Mouse (Mus musculus) urinary bladder, postnatal 10 days (tissue): ENCODE measurements at regions not wholly inside any gene's neighbourhood (a gene's known extent, or its start where the extent isn't known, plus 50 kb on each side); places are given as distances from the start of the nearest gene placed in this dataset.
"Not testable (repeated sequence)": the region's sequence is repeated elsewhere in the genome, so short reads cannot be mapped to it uniquely, and the experiment has no call there.

ENCODE experiments used
- DNase-seq: peaks from one replicate; pipeline ENCODE4 v3.0.0; 2022; ENCODE audit warnings: low spot score

- DNase-seq = no peak
Measured at GRCm38 (mm10) chr10:96253671-96254070, 117.3 kb downstream of the Gm5426 start.

- no peak for DNase-seq
Measured at GRCm38 (mm10) chr10:96254250-96254862, 118.0 kb downstream of the Gm5426 start.

DNA sequence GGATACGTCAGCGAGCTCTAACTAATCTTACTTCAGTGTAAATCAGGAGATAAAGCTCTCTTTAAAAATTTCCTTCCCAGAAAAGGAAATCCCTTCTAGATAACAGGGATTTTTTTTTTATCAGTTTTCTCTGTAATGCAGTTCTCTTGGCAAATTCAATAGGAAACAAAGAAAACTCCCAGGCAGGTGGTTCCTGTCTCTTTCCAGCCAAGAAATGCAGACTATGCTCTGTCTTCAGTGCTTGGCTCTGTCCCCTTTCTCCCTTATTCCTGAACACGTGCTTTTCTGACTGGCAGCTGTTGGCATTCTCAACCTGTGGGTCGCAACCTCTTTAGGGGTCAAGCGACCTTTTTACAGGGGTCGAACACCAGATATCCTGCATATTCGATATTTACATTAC lies 121.5 kb downstream of the Gm5426 start:
- no peak for DNase-seq

DNA sequence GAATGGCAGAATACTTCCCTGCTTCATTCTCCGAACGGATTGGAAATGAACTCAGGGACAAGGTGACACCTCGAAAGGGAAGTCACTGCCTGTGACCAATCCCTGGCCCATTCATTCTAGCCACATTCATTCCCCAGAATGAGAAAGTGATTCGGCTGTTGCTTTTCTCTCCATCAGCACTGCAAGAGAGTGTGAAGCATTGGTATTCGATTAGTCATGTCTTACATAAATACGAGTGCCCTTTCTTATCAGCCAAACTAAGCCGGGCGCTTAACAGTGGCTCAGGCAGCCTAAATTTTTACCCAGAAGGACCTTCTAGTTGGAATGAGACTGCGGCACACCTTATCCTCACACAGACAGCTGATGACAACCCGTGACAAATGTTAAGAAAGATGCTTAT lies 122.8 kb downstream of the Gm5426 start:
- no peak for DNase-seq

GRCm38 (mm10) chr10:96259648-96260047 lies 123.2 kb downstream of the Gm5426 start:
- DNase-seq = no peak

DNA sequence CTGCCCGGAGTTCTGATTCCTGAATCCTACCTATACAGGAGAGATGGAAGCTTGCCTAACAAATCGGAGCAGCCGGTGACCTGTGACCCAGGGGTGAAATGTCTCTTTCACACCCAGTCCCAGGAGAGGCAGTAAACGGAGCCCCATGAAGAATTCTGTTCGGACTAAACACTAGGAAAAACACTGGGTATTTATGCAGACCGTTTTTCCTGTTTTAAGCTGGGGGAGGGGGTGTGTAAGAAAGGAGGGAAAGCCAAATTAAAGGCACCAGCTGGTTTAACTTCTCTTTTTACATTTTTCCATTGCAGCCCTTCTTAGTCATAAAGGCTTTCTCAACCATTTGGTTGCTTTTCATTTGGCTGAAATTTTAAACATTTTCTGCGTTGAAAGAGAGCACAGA lies 127.1 kb downstream of the Gm5426 start:
- DNase-seq = no peak

GRCm38 (mm10) chr10:96264433-96264832 lies 128.0 kb downstream of the Gm5426 start:
- no peak for DNase-seq

DNA sequence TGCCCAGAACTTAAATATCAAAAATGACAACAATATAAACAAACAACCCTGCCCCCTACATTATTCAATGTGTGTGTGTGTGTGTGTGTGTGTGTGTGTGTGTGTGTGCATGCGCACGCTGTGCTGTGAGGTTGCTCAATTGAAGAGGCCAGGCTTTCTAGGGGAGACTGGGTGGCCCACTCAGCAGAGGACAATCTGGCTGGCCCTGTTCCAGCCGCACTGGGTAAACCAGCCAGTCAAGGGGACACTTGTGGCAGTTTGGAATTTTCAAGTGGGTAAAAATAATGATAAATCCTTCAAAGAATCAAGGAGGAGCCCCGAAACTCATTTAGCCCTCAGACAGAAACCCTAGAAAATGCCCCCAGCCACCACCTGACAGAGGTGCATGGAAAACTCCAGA lies 128.5 kb downstream of the Gm5426 start:
- no peak for DNase-seq

DNA sequence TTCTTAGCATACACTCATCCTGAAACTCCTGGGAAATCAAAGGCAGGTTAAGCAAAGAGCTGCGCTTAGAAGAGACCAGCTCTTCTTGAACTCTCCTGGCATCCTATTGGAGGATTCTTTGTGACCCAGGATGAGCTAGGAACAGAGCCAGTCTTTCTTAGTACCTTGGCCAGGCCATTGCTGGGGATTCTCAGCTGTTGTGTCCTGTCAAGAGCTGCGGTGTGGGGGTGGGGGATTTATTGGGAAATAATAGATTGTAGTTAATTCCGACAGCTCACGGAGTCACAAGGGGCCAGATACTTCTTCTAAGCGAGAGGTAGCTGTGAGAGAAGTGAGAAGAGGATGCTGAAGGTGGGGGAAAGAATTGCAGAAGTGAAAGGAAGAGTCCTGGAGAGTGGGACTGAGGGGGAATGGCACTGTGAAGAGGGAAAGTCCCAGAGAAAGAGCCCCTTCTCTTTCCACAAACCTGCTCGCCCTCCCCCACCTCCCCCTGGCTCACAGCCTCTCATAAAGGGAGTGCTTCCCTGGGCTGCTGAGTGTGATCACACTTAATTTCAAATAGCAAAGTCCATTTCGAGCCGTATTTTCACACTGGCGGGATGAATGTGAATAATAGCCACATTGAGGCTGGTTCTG lies 129.8 kb downstream of the Gm5426 start:
- no peak for DNase-seq

DNA sequence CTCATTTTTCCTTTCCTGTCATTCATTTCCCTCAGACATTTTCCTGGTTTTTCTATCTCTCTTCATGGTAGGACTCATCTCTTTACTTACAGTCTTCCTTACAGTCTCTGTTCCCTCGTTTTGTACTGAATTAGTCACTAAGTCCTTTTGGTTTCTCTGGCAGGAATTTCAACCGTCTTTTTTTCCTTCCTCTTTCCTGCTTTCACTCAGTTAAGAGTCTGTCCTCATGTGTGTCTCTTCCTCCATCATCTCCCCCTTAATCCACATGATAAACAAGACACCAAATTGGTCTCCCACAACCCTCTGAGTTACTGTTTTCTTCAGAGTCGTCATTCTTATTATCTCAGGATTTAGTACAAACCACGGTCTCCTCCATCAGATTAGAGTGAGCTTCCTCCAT lies 131.2 kb downstream of the Gm5426 start:
- no peak for DNase-seq

GRCm38 (mm10) chr10:96273607-96274365 lies 137.4 kb downstream of the Gm5426 start:
- DNase-seq = no peak

GRCm38 (mm10) chr10:96280149-96280548 lies 143.7 kb downstream of the Gm5426 start:
- no peak for DNase-seq

GRCm38 (mm10) chr10:96285407-96286093 lies 149.1 kb downstream of the Gm5426 start:
- no peak for DNase-seq

DNA sequence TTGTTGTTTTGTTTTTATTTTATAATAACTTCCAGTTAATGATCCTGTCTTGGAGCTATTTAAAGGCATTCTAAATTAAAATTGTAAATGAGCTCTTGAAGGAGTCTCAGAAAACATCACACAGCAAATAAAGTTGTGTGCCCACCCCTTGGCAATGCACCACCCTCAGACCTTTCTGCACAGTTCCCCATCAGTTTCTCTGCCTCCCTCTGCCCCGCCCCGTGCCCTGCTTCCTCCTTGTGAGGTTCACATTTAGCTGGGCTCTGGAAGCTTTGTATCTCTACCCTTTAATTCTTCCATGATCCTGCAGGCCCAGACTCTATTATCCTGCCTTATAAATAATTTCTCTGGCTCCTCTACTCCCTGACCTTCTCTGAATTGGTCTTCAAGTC lies 149.7 kb downstream of the Gm5426 start:
- DNase-seq = no peak

GRCm38 (mm10) chr10:96289005-96289404 lies 152.6 kb downstream of the Gm5426 start:
- not testable (repeated sequence) for DNase-seq

GRCm38 (mm10) chr10:96293622-96294021 lies 157.2 kb downstream of the Gm5426 start:
- DNase-seq = no peak

- no peak for DNase-seq
Measured at GRCm38 (mm10) chr10:96294666-96295065, 158.3 kb downstream of the Gm5426 start.

GRCm38 (mm10) chr10:96297658-96298057 lies 161.3 kb downstream of the Gm5426 start:
- no peak for DNase-seq

DNA sequence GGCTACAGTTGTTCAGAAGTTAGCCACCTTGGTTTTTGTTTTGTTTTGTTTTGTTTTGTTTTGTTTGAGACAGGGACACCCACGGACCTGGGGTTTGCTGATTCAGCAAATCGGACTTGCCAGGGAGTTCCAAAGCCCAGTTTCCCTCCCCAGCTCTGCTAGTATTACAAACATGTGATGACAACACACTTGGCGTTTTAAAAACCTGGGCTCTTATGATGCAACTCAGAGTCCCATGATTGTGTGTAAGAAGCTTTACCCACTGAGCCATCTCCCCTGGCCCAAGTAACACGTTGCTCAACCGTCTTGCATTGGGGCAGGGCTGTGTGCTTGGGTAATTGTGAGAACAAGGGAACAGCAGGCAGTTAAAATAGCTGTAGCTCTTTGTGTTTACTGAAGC lies 162.2 kb downstream of the Gm5426 start:
- DNase-seq = no peak

- no peak for DNase-seq
Measured at GRCm38 (mm10) chr10:96305701-96306100, 169.3 kb downstream of the Gm5426 start.

DNA sequence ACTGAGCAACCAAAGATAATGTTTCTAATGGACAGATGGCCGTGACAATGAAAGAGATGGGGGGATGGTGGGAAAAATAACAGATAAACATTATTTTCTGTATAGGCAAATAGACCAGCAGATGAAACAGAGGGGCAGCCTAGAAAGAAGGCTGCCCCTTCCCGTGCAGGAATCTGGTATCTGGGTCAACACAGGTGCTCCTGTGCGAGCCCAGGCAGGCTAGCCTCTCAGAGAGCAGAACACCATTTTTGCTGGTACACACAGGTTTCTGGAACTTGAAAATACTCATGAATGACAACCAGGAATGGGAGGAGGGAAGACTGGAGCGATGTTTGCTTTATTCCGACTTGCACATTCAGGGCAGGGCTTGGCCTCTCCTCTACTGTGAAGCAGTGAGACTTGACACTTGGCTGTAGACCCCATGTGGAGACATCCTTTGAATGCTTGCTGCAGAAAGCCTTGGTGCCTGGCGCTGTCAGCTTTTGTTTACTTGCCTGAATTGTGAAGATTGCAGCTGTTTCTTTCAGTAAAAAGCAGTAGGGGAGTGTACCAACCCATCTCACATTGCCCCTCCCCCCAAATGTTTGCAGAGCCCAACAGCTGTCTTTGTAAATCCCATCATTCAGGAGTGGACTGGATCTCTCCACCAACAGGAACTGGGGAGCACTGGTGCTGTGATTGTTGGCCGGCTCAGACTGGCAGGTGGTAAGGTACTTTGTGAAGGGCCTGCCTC lies 172.5 kb downstream of the Gm5426 start:
- DNase-seq = no peak

- no peak for DNase-seq
Measured at GRCm38 (mm10) chr10:96309766-96310165, 173.4 kb downstream of the Gm5426 start.
